Mouse (Mus musculus): ENCODE results near the gene Cnksr1. TPM values are rescaled to one million over a fixed set of nuclear protein-coding genes. Genes with fewer than 3 reads are reported as not detected.

Cnksr1 gene
- total RNA-seq, 2 experiments from 2014 or later: 0.45 to 0.51 TPM

- no peak for DNase-seq
Observed at GRCm38 (mm10) chr4:134203340-134203896, 34.8 kb downstream of the Cnksr1 start.

- no peak for DNase-seq
Observed at GRCm38 (mm10) chr4:134202904-134203303, 35.3 kb downstream of the Cnksr1 start, which contains the start of gene Gm7534. Gene Gm7534, minus strand, starts transcription at chr4:134203004.

GRCm38 (mm10) chr4:134199371-134199770, 38.8 kb downstream of the Cnksr1 start:
- no peak for DNase-seq

GRCm38 (mm10) chr4:134186268-134186667, 51.9 kb downstream of the Cnksr1 start:
- DNase-seq: no peak

- no peak for DNase-seq
Observed at GRCm38 (mm10) chr4:134185569-134185968, 52.6 kb downstream of the Cnksr1 start.

- no peak for DNase-seq
Observed at GRCm38 (mm10) chr4:134183711-134184110, 54.5 kb downstream of the Cnksr1 start.

GRCm38 (mm10) chr4:134181825-134182224, 56.4 kb downstream of the Cnksr1 start:
- no peak for DNase-seq

- no peak for DNase-seq
Observed at GRCm38 (mm10) chr4:134181112-134181511, 57.1 kb downstream of the Cnksr1 start.

Other genes starting within 250 kb of the Cnksr1 start
- gene Dhdds, start 237.5 kb downstream of the Cnksr1 start, total RNA-seq (2021): 10 to 100 TPM; 30.7 to 35.8 TPM
- gene Lin28a, start 219.6 kb downstream of the Cnksr1 start, total RNA-seq (2021): under 1 TPM; 0.18 to 0.36 TPM
- under 1 TPM in 1 of 2 experiments, not detected in 1; 0.24 TPM for gene Zfp683, start 184.6 kb downstream of the Cnksr1 start, total RNA-seq (2021)
- gene Crybg2, start 177.6 kb downstream of the Cnksr1 start, total RNA-seq (2021): under 1 TPM; 0.82 to 0.96 TPM
- 10 to 100 TPM; 30.6 to 33.6 TPM for gene Cd52, start 143.3 kb downstream of the Cnksr1 start, total RNA-seq (2021)
- 1 to 10 TPM; 4.1 to 7.5 TPM for gene Ubxn11, start 135.8 kb downstream of the Cnksr1 start, total RNA-seq (2021)
- 100 to 1,000 TPM in 1 of 2 experiments, 10 to 100 TPM in 1; 94.4 to 103 TPM for gene Sh3bgrl3, start 109.6 kb downstream of the Cnksr1 start, total RNA-seq (2021)
- 10 to 100 TPM; 20.8 to 28.2 TPM for gene Cep85, start 51.3 kb downstream of the Cnksr1 start, total RNA-seq (2021)
- gene Gm7534, start 35.4 kb downstream of the Cnksr1 start, total RNA-seq (2021): not detected
- gene Catsper4, start 11.0 kb downstream of the Cnksr1 start, total RNA-seq (2021): not detected
- gene E130218I03Rik, start 5.3 kb upstream of the Cnksr1 start, total RNA-seq (2021): not detected
- 10 to 100 TPM in 1 of 2 experiments, 1 to 10 TPM in 1; 7.9 to 10.1 TPM for gene Zfp593, start 7.2 kb upstream of the Cnksr1 start, total RNA-seq (2021)
- not detected for gene Gm30191, start 8.5 kb upstream of the Cnksr1 start, total RNA-seq (2021)
- gene Grrp1, start 15.7 kb upstream of the Cnksr1 start, total RNA-seq (2021): 10 to 100 TPM; 12.3 to 21.7 TPM
- 10 to 100 TPM; 15.8 to 21.3 TPM for gene Pdik1l, start 49.5 kb upstream of the Cnksr1 start, total RNA-seq (2021)
- 1 to 10 TPM; 3.2 to 8.2 TPM for gene Trim63, start 76.7 kb upstream of the Cnksr1 start, total RNA-seq (2021)
- 10 to 100 TPM; 13.7 to 17.4 TPM for gene Slc30a2, start 104.8 kb upstream of the Cnksr1 start, total RNA-seq (2021)
- 1 to 10 TPM; 1.1 to 3.1 TPM for gene Extl1, start 145.5 kb upstream of the Cnksr1 start, total RNA-seq (2021)
- gene Pafah2, start 157.9 kb upstream of the Cnksr1 start, total RNA-seq (2021): 10 to 100 TPM; 20.8 to 22.1 TPM
- 100 to 1,000 TPM; 140 to 156 TPM for gene Stmn1, start 229.9 kb upstream of the Cnksr1 start, total RNA-seq (2021)